Mouse (Mus musculus): ENCODE results near the gene Olfr55. TPM values are rescaled to one million over a fixed set of nuclear protein-coding genes. Genes with fewer than 3 reads are reported as not detected.
"Not testable (repeated sequence)": the region's sequence is repeated elsewhere in the genome, so short reads cannot be mapped to it uniquely, and the experiment has no call there.

The Olfr55 gene
- not detected for total RNA-seq (2021)

DNA sequence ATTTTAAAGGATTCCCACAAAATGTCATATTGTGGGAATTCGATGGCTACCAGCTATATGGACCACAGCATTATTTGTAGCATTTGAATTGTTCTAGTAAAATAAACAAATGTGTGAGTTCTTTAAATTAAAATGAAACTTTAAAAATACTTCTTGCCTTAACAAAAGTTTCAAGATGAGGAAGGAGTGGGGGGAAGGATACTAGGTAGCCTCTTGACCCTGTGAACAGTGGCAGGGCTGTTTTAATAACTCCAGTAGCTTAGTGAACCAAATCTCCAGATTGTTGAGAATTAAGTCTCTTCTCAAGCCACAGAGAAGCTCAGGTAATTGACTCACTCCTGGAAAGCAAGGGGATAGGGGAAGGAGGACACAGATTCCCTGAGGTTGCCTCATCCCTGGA, at the start of gene Olfr55:
Gene Olfr55, plus strand, starts transcription at position 301 of the 400 bp plus-strand sequence.
- intact Hi-C loops (cut with DNase I); DNase-seq: not testable (repeated sequence)

DNA sequence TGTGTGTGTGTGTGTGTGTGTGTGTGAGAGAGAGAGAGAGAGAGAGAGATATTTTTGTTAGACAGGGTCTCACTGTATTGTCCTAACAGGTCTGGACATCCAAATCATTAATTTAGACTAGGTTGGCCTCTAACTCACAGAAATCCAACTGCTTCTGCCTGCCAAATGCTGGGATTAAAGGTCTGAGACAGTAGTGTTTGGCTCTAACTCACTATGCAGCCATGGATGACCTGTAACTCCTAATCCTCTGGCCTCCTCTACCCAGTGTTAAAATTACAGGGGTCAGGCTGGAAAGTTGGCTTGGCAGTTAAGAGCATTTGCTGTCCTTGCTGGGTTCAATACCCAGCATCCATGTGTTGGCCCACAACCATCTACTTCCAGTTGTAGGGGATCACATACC, 43.7 kb upstream of the Olfr55 start:
- no peak for DNase-seq
- intact Hi-C loops (cut with DNase I), result no loop called here

- intact Hi-C loops (cut with DNase I), result no loop called here
- DNase-seq, result no peak
Observed at GRCm38 (mm10) chr17:33126257-33126656, 42.0 kb upstream of the Olfr55 start.

GRCm38 (mm10) chr17:33139261-33139820, 28.9 kb upstream of the Olfr55 start, which contains the start of gene Morc2b:
Gene Morc2b, minus strand, starts transcription at chr17:33139683.
- no peak for DNase-seq
- intact Hi-C loops (cut with DNase I), result no loop called here

- intact Hi-C loops (cut with DNase I); DNase-seq: not testable (repeated sequence)
Observed at GRCm38 (mm10) chr17:33191002-33191401, 22.8 kb downstream of the Olfr55 start, which contains the start of gene Olfr239. Gene Olfr239, plus strand, starts transcription at chr17:33191302.

- intact Hi-C loops (cut with DNase I), result no loop called here
- DNase-seq, result no peak
Observed at GRCm38 (mm10) chr17:33221590-33221989, 53.3 kb downstream of the Olfr55 start, which contains the start of gene Olfr1564. Gene Olfr1564, minus strand, starts transcription at chr17:33221690.

Other genes with a start within 250 kb of the Olfr55 start
- gene Cyp4f13, start 221.0 kb upstream of the Olfr55 start, total RNA-seq (2021), result 10 to 100 TPM; 12.5 to 15.2 TPM
- 1 to 10 TPM; 1.7 to 2.4 TPM for gene Zfp472, start 202.6 kb upstream of the Olfr55 start, total RNA-seq (2021)
- gene Zfp952, start 175.3 kb upstream of the Olfr55 start, total RNA-seq (2021), result 1 to 10 TPM; 5.9 to 7.1 TPM
- 1 to 10 TPM; 4.1 to 5.3 TPM for gene Zfp763, start 135.0 kb upstream of the Olfr55 start, total RNA-seq (2021)
- gene 4921501E09Rik, start 100.4 kb upstream of the Olfr55 start, total RNA-seq (2021), result not detected
- 1 to 10 TPM; 5.9 to 7.9 TPM for gene Zfp563, start 79.1 kb upstream of the Olfr55 start, total RNA-seq (2021)
- gene Morc2b, start 28.8 kb upstream of the Olfr55 start, total RNA-seq (2021), result under 1 TPM in 1 of 2 experiments, not detected in 1; 0.14 TPM
- gene Olfr239, start 22.9 kb downstream of the Olfr55 start, total RNA-seq (2021), result not detected
- under 1 TPM; 0.05 to 0.11 TPM for gene Olfr1564, start 53.2 kb downstream of the Olfr55 start, total RNA-seq (2021)
- 1 to 10 TPM; 8.8 to 9.6 TPM for gene Zfp955a, start 86.7 kb downstream of the Olfr55 start, total RNA-seq (2021)
- gene Olfr63, start 96.2 kb downstream of the Olfr55 start, total RNA-seq (2021), result not detected
- 10 to 100 TPM; 11.8 to 13.3 TPM for gene Zfp955b, start 121.1 kb downstream of the Olfr55 start, total RNA-seq (2021)
- gene Zfp81, start 190.4 kb downstream of the Olfr55 start, total RNA-seq (2021), result 1 to 10 TPM; 6.2 to 6.4 TPM
- 1 to 10 TPM; 4.2 to 5.0 TPM for gene Zfp101, start 226.2 kb downstream of the Olfr55 start, total RNA-seq (2021)